Mouse (Mus musculus) olfactory bulb, adult 2 months (tissue): ENCODE measurements around the gene Frmd8.

Experiments used
- CTCF ChIP-seq: fragments of 200-500 bp; IDR thresholded peaks from 2 replicates; pipeline ENCODE4 v1.5.1; 2012; ENCODE audit warnings: low read depth, mild to moderate bottlenecking, low read length, moderate library complexity; ENCODE audit not compliant: insufficient read depth
- POLR2A ChIP-seq: fragments of 200-500 bp; IDR thresholded peaks from 2 replicates; pipeline ENCODE4 v1.6.1; 2012; ENCODE audit warnings: mild to moderate bottlenecking, low read depth, low read length, moderate library complexity; ENCODE audit not compliant: insufficient read depth

- TF ChIP-seq POLR2A: no peak
- TF ChIP-seq CTCF: no peak
Observed at GRCm38 (mm10) chr19:5892735-5893134, 17.7 kb upstream of the Frmd8 start.
